Mouse (Mus musculus) midbrain, embryonic 13.5 days (tissue): ENCODE data around the gene Rrnad1. TPM values are rescaled to one million over a fixed set of nuclear protein-coding genes. Genes with fewer than 3 reads are reported as not detected.
A peak's percentile ranks its signal among the peaks of the same experiment; 100 is the strongest.

Experiments used
- ATAC-seq: fragments of 200-750 bp; cut with Nextera tagmentation; 2 replicates; pipeline ENCODE4 v1.8.0; 2017; ENCODE audit warnings: mild to moderate bottlenecking, moderate TSS enrichment, moderate library complexity
- H3K27ac ChIP-seq: fragments of 300-500 bp; sonication (generic); 2 replicates; pipeline ENCODE4 v1.5.1; 2015; ENCODE audit warnings: inconsistent platforms, mild to moderate bottlenecking, moderate library complexity
- H3K27me3 ChIP-seq: fragments of 300-500 bp; sonication (generic); 2 replicates; pipeline ENCODE4 v1.6.1; 2015; ENCODE audit warnings: mild to moderate bottlenecking, inconsistent platforms
- H3K36me3 ChIP-seq: fragments of 300-500 bp; sonication (generic); 2 replicates; pipeline ENCODE4 v1.6.1; 2015; ENCODE audit warnings: mild to moderate bottlenecking, inconsistent platforms
- H3K4me1 ChIP-seq: fragments of 300-500 bp; sonication (generic); replicated peaks from 2 replicates; pipeline ENCODE4 v1.6.1; 2015; ENCODE audit warnings: inconsistent platforms
- H3K4me2 ChIP-seq: fragments of 300-500 bp; sonication (generic); replicated peaks from 2 replicates; pipeline ENCODE4 v1.6.1; 2015; ENCODE audit warnings: moderate library complexity, mild to moderate bottlenecking, inconsistent platforms
- H3K4me3 ChIP-seq: fragments of 300-500 bp; sonication (generic); replicated peaks from 2 replicates; pipeline ENCODE4 v1.5.1; 2015; ENCODE audit warnings: mild to moderate bottlenecking, inconsistent platforms
- H3K9ac ChIP-seq: fragments of 300-500 bp; sonication (generic); replicated peaks from 2 replicates; pipeline ENCODE4 v1.6.1; 2015; ENCODE audit warnings: mild to moderate bottlenecking, inconsistent platforms
- H3K9me3 ChIP-seq: fragments of 300-500 bp; sonication (generic); 2 replicates; pipeline ENCODE4 v1.6.1; 2016; ENCODE audit warnings: mild to moderate bottlenecking, inconsistent platforms
- WGBS: fragments of 180-500 bp; shearing (Covaris S2); methylation state at CpG from one replicate; pipeline ENCODE4 v1.1.7; 2015; 5-methylcytosine and 5-hydroxymethylcytosine counted together
- polyA plus RNA-seq: library from polyadenylated mRNA; unstranded; fragments of >200 nt; fragmentation: Nextera tagmentation; extraction: Ambion mirVana; gene quantifications from 2 replicates; pipeline ENCODE4 v1.2.1, GENCODE M21; 2015

Gene Rrnad1
- polyA plus RNA-seq, 1 experiment from 2014 or later: 24.9 TPM

GRCm38 (mm10) chr3:87947811-87948199, 17.3 kb upstream of the Rrnad1 start:
- no peak for ATAC-seq
- peak overlapping the region; percentile 64 for H3K9ac ChIP-seq
- H3K9me3 ChIP-seq: no peaks in the 10 kb centered on the region
- 0 out of 2 replicates have a peak overlapping the region, but pooled peaks have one; percentile 69 for H3K27ac ChIP-seq
- H3K4me1 ChIP-seq: peaks cover 81% of the 10 kb centered on the region
- H3K36me3 ChIP-seq: no peaks in the 10 kb centered on the region
- H3K4me3 ChIP-seq: peak overlapping the region; percentile 29
- H3K4me2 ChIP-seq: peak overlapping the region; percentile 62
- no peaks in the 10 kb centered on the region for H3K27me3 ChIP-seq
- under 1% methylated on average over 17 of the region's 17 CpGs for WGBS

- no peaks in the 10 kb centered on the region for H3K9me3 ChIP-seq
- H3K4me2 ChIP-seq: peak overlapping the region; percentile 62
- H3K27me3 ChIP-seq: no peaks in the 10 kb centered on the region
- peaks cover 75% of the 10 kb centered on the region for H3K4me1 ChIP-seq
- 4% methylated on average over 26 of the region's 26 CpGs for WGBS
- peaks cover 5% of the 10 kb centered on the region for H3K36me3 ChIP-seq
- H3K4me3 ChIP-seq: peak overlapping the region; percentile 29
- peak overlapping the region; percentile 69 for H3K27ac ChIP-seq
- no peak for ATAC-seq
- peak overlapping the region; percentile 64 for H3K9ac ChIP-seq
Observed at GRCm38 (mm10) chr3:87947056-87947810, 16.7 kb upstream of the Rrnad1 start.

GRCm38 (mm10) chr3:87946541-87946860, 16.0 kb upstream of the Rrnad1 start:
- Histone ChIP-seq H3K4me1 (peaks cover 68% of the 10 kb centered on the region), H3K4me2 (no peak overlapping the region), H3K4me3 (no peak overlapping the region), H3K27ac (peak overlapping the region; percentile 69), H3K36me3 (peaks cover 12% of the 10 kb centered on the region), H3K27me3 (no peaks in the 10 kb centered on the region), H3K9ac (no peak overlapping the region), H3K9me3 (no peaks in the 10 kb centered on the region)
- ATAC-seq: peak; percentile 1; the same call in 1 of the 2 replicates
- 15% methylated on average over 1 of the region's 1 CpGs for WGBS

GRCm38 (mm10) chr3:87945781-87946540, 15.4 kb upstream of the Rrnad1 start:
- H3K9ac ChIP-seq: peak overlapping the region; percentile 45; the same call in 1 of the 2 replicates
- H3K27ac ChIP-seq: peak overlapping the region; percentile 69
- no peaks in the 10 kb centered on the region for H3K27me3 ChIP-seq
- H3K36me3 ChIP-seq: peaks cover 18% of the 10 kb centered on the region
- no peak overlapping the region for H3K4me3 ChIP-seq
- no peaks in the 10 kb centered on the region for H3K9me3 ChIP-seq
- no peak overlapping the region; the same call in 1 of the 2 replicates for H3K4me2 ChIP-seq
- WGBS: 7% methylated on average over 12 of the region's 12 CpGs
- peak; percentile 52 for ATAC-seq
- H3K4me1 ChIP-seq: peaks cover 62% of the 10 kb centered on the region

- Histone ChIP-seq H3K36me3 (peaks cover 25% of the 10 kb centered on the region), H3K27ac (peak overlapping the region; percentile 69), H3K27me3 (no peaks in the 10 kb centered on the region), H3K4me2 (no peak overlapping the region), H3K9ac (peak overlapping the region; percentile 33; the same call in 1 of the 2 replicates), H3K4me1 (peaks cover 55% of the 10 kb centered on the region), H3K9me3 (no peaks in the 10 kb centered on the region), H3K4me3 (no peak overlapping the region)
- WGBS: 11% methylated on average over 4 of the region's 4 CpGs
- peak; percentile 51 for ATAC-seq
Observed at GRCm38 (mm10) chr3:87944838-87945600, 14.5 kb upstream of the Rrnad1 start.

- ATAC-seq: no peak
- Histone ChIP-seq H3K9me3 (no peaks in the 10 kb centered on the region), H3K4me2 (no peak overlapping the region), H3K4me1 (peaks cover 40% of the 10 kb centered on the region), H3K27me3 (no peaks in the 10 kb centered on the region), H3K9ac (no peak overlapping the region), H3K4me3 (no peak overlapping the region), H3K27ac (no peak overlapping the region), H3K36me3 (peaks cover 40% of the 10 kb centered on the region)
- 84% methylated on average over 7 of the region's 7 CpGs for WGBS
Observed at GRCm38 (mm10) chr3:87943586-87943985, 13.1 kb upstream of the Rrnad1 start.

GRCm38 (mm10) chr3:87942471-87942870, 12.0 kb upstream of the Rrnad1 start:
- Histone ChIP-seq H3K36me3 (peaks cover 50% of the 10 kb centered on the region), H3K27ac (no peak overlapping the region), H3K9ac (no peak overlapping the region), H3K9me3 (no peaks in the 10 kb centered on the region), H3K4me2 (no peak overlapping the region), H3K4me3 (no peak overlapping the region), H3K4me1 (peaks cover 29% of the 10 kb centered on the region), H3K27me3 (no peaks in the 10 kb centered on the region)
- WGBS: 91% methylated on average over 2 of the region's 2 CpGs
- ATAC-seq: no peak

- H3K4me3 ChIP-seq: no peak overlapping the region
- no peak overlapping the region for H3K9ac ChIP-seq
- H3K27me3 ChIP-seq: no peaks in the 10 kb centered on the region
- H3K9me3 ChIP-seq: no peaks in the 10 kb centered on the region
- 56% methylated on average over 5 of the region's 5 CpGs for WGBS
- no peak overlapping the region for H3K4me2 ChIP-seq
- H3K4me1 ChIP-seq: peaks cover 18% of the 10 kb centered on the region
- H3K36me3 ChIP-seq: peaks cover 65% of the 10 kb centered on the region
- no peak for ATAC-seq
- H3K27ac ChIP-seq: no peak overlapping the region
Observed at GRCm38 (mm10) chr3:87940611-87941010, 10.1 kb upstream of the Rrnad1 start.

GRCm38 (mm10) chr3:87935776-87936175, 5.3 kb upstream of the Rrnad1 start:
- H3K27me3 ChIP-seq: no peaks in the 10 kb centered on the region
- H3K4me3 ChIP-seq: no peak overlapping the region
- H3K4me1 ChIP-seq: peaks cover 51% of the 10 kb centered on the region
- H3K27ac ChIP-seq: no peak overlapping the region
- 0 out of 2 replicates have a peak overlapping the region, but pooled peaks have one; percentile 24 for H3K9ac ChIP-seq
- ATAC-seq: peak; percentile 53
- H3K9me3 ChIP-seq: no peaks in the 10 kb centered on the region
- peaks cover 80% of the 10 kb centered on the region for H3K36me3 ChIP-seq
- no peak overlapping the region for H3K4me2 ChIP-seq
- WGBS: 94% methylated on average over 2 of the region's 2 CpGs

- H3K4me1 ChIP-seq: peaks cover 52% of the 10 kb centered on the region
- H3K9me3 ChIP-seq: no peaks in the 10 kb centered on the region
- H3K36me3 ChIP-seq: peaks cover 75% of the 10 kb centered on the region
- no peak overlapping the region for H3K27ac ChIP-seq
- WGBS: 82% methylated on average over 4 of the region's 4 CpGs
- no peak for ATAC-seq
- H3K4me2 ChIP-seq: no peak overlapping the region
- no peak overlapping the region for H3K4me3 ChIP-seq
- no peaks in the 10 kb centered on the region for H3K27me3 ChIP-seq
- H3K9ac ChIP-seq: no peak overlapping the region
Observed at GRCm38 (mm10) chr3:87935201-87935600, 4.7 kb upstream of the Rrnad1 start.

- Histone ChIP-seq H3K4me2 (no peak overlapping the region), H3K9ac (no peak overlapping the region), H3K4me1 (peaks cover 52% of the 10 kb centered on the region), H3K27ac (no peak overlapping the region), H3K36me3 (peaks cover 68% of the 10 kb centered on the region), H3K9me3 (no peaks in the 10 kb centered on the region), H3K4me3 (no peak overlapping the region), H3K27me3 (no peaks in the 10 kb centered on the region)
- no peak for ATAC-seq
- 78% methylated on average over 4 of the region's 4 CpGs for WGBS
Observed at GRCm38 (mm10) chr3:87934501-87934900, 4.0 kb upstream of the Rrnad1 start.

- Histone ChIP-seq H3K27me3 (no peaks in the 10 kb centered on the region), H3K36me3 (peaks cover 64% of the 10 kb centered on the region), H3K9ac (no peak overlapping the region), H3K27ac (no peak overlapping the region), H3K4me1 (peaks cover 57% of the 10 kb centered on the region), H3K4me2 (no peak overlapping the region), H3K4me3 (no peak overlapping the region), H3K9me3 (no peaks in the 10 kb centered on the region)
- 87% methylated on average over 5 of the region's 5 CpGs for WGBS
- ATAC-seq: no peak
Observed at GRCm38 (mm10) chr3:87934026-87934425, 3.5 kb upstream of the Rrnad1 start.
